In genomic region chr4:137443625-137444024, GRCm38 (mm10) we compare ENCODE assay signal across 8 mouse cellular contexts. TPM values are rescaled to one million over a fixed set of nuclear protein-coding genes. Genes with fewer than 3 reads are reported as not detected.
A peak's percentile ranks its signal among the peaks of the same experiment; 100 is the strongest.
DNase-seq lines count a peak whose midpoint lies in the region; ATAC-seq and TF ChIP-seq lines count a peak whose summit lies in the region.

No protein-coding gene starts in this region.

- TF ChIP-seq POLR2A in cerebellum, adult 2 months (IDR thresholded peaks at IDR 0.05; ENCODE audit: borderline replicate concordance, insufficient read depth, low read length), result no peak
- TF ChIP-seq POLR2A in kidney, adult 2 months (IDR thresholded peaks at IDR 0.05; ENCODE audit: low read depth, low read length), result no peak

- no peaks in the 10 kb centered on the region for H3K27me3 ChIP-seq in kidney, embryonic 15.5 days
- no peaks in the 10 kb centered on the region for H3K27me3 ChIP-seq in cerebellum, adult 2 months (ENCODE audit: control insufficient read depth, insufficient read depth, low read length)
- no peaks in the 10 kb centered on the region for H3K27me3 ChIP-seq in kidney, adult 2 months (replicated peaks; ENCODE audit: control insufficient read depth, insufficient read depth, low read length)
- no peaks in the 10 kb centered on the region for H3K27me3 ChIP-seq in limb, embryonic 11.5 days (ENCODE audit: control insufficient read depth, insufficient read depth, low read length)

- H3K4me3 ChIP-seq in kidney, embryonic 15.5 days (replicated peaks), result no peak overlapping the region
- H3K4me3 ChIP-seq in cerebellum, adult 2 months (replicated peaks; ENCODE audit: insufficient read depth, low read depth, low read length), result peak overlapping the region; percentile 21
- H3K4me3 ChIP-seq in gastrocnemius, adult 2 months, result no peak overlapping the region
- H3K4me3 ChIP-seq in kidney, adult 2 months (ENCODE audit: insufficient read depth, low read depth, low read length), result no peak overlapping the region
- no peak overlapping the region for H3K4me3 ChIP-seq in limb, embryonic 11.5 days (ENCODE audit: low read depth, low read length)

- no peaks in the 10 kb centered on the region for H3K9me3 ChIP-seq in kidney, embryonic 15.5 days (replicated peaks)
- no peaks in the 10 kb centered on the region for H3K9me3 ChIP-seq in limb, embryonic 11.5 days (ENCODE audit: control insufficient read depth, low read length)

- intact Hi-C loops in gastrocnemius, adult 2 months (cut with DNase I), result loop anchor here (1.0 to 5.0 kb wide), 2 partner anchors 74 to 102 kb away; no protein-coding TSS in a partner anchor

- no peak overlapping the region for H3K4me2 ChIP-seq in kidney, embryonic 15.5 days
- no peak overlapping the region for H3K4me2 ChIP-seq in limb, embryonic 11.5 days (ENCODE audit: low read depth, severe bottlenecking)

- H3K27ac ChIP-seq in kidney, embryonic 15.5 days, result no peak overlapping the region
- no peak overlapping the region for H3K27ac ChIP-seq in cerebellum, adult 2 months (ENCODE audit: insufficient read depth, low read length)
- H3K27ac ChIP-seq in gastrocnemius, adult 2 months, result no peak overlapping the region
- H3K27ac ChIP-seq in kidney, adult 2 months (ENCODE audit: insufficient read depth, low read depth, low read length), result no peak overlapping the region
- H3K27ac ChIP-seq in limb, embryonic 11.5 days (replicated peaks; ENCODE audit: low read depth, low read length), result no peak overlapping the region

- 25% methylated on average over 5 of the region's 5 CpGs for WGBS in kidney, embryonic 15.5 days
- WGBS in cerebellum, adult 2 months, result 23% methylated on average over 5 of the region's 5 CpGs
- 31% methylated on average over 5 of the region's 5 CpGs for WGBS in kidney, adult 2 months
- 31% methylated on average over 5 of the region's 5 CpGs for WGBS in limb, embryonic 11.5 days

- DNase-seq in kidney, adult 18-20 months, result peak; percentile 83
- peak; percentile 70 to 85 for DNase-seq in cerebellum, adult 2 months
- peak; percentile 82 for DNase-seq in gastrocnemius, adult 2 months
- peak; percentile 73 for DNase-seq in kidney, adult 2 months
- DNase-seq in limb, embryonic 11.5 days (ENCODE audit: low spot score), result peak; percentile 87
- DNase-seq in naive thymus-derived CD4-positive, alpha-beta T cell, adult 2 months (ENCODE audit: low read depth), result peak; percentile 48
- DNase-seq in thymus, postnatal 25 days, result peak; percentile 46

- TF ChIP-seq CTCF in cerebellum, adult 2 months (IDR thresholded peaks at IDR 0.05; ENCODE audit: borderline replicate concordance, insufficient read depth, low read depth, low read length), result peak; percentile 82
- TF ChIP-seq CTCF in gastrocnemius, adult 2 months (IDR thresholded peaks at IDR 0.05), result peak; percentile 88
- TF ChIP-seq CTCF in kidney, adult 2 months (conservative IDR thresholded peaks at IDR 0.05; ENCODE audit: insufficient read depth, insufficient read length, low read depth, low read length), result peak; percentile 81

- no peaks in the 10 kb centered on the region for H3K36me3 ChIP-seq in kidney, embryonic 15.5 days
- H3K36me3 ChIP-seq in kidney, adult 2 months (ENCODE audit: control insufficient read depth, insufficient read depth, low read length), result no peaks in the 10 kb centered on the region
- H3K36me3 ChIP-seq in limb, embryonic 11.5 days (ENCODE audit: control insufficient read depth, insufficient read depth, low read length), result no peaks in the 10 kb centered on the region

- H3K4me1 ChIP-seq in kidney, embryonic 15.5 days, result peaks cover 13% of the 10 kb centered on the region
- peaks cover 9% of the 10 kb centered on the region for H3K4me1 ChIP-seq in cerebellum, adult 2 months (ENCODE audit: control insufficient read depth, insufficient read depth, low read length)
- peaks cover 3% of the 10 kb centered on the region; the same call in 1 of the 2 replicates for H3K4me1 ChIP-seq in kidney, adult 2 months (ENCODE audit: control insufficient read depth, insufficient read depth, low read length)
- H3K4me1 ChIP-seq in limb, embryonic 11.5 days (ENCODE audit: control insufficient read depth, insufficient read depth, low read length), result no peaks in the 10 kb centered on the region

- ATAC-seq in kidney, embryonic 15.5 days (replicated peaks; ENCODE audit: low FRiP score), result no peak
- ATAC-seq in limb, embryonic 11.5 days (ENCODE audit: insufficient number of reproducible peaks, low FRiP score, low TSS enrichment, low read depth), result no peak

- no peak overlapping the region for H3K9ac ChIP-seq in kidney, embryonic 15.5 days
- H3K9ac ChIP-seq in limb, embryonic 11.5 days (ENCODE audit: low read length), result no peak overlapping the region

RNA-seq across cellular contexts. Expression of gene 1700013G24Rik, which starts 9.5 kb away (rescaled TPM):
- not detected in 2 replicates for polyA plus RNA-seq in kidney, embryonic 15.5 days (2015; fragmentation: Nextera tagmentation; extraction: Ambion mirVana)
- polyA plus RNA-seq in cerebellum, adult 2 months (2012; rRNA removed), result not detected in 2 replicates
- not detected for total RNA-seq in gastrocnemius, adult 2 months (2021)
- 0.22 and 0.46 TPM in 2 replicates for polyA plus RNA-seq in kidney, adult 2 months (2012; rRNA removed)
- not detected in 2 replicates for polyA plus RNA-seq in limb, embryonic 11.5 days (2014; fragmentation: Nextera tagmentation; extraction: Ambion mirVana)

RNA-seq across cellular contexts. Expression of gene Cela3b, which starts 13.3 kb away (rescaled TPM):
- polyA plus RNA-seq in kidney, embryonic 15.5 days (2015; fragmentation: Nextera tagmentation; extraction: Ambion mirVana), result not detected in 2 replicates
- polyA plus RNA-seq in cerebellum, adult 2 months (2012; rRNA removed), result not detected in 2 replicates
- total RNA-seq in gastrocnemius, adult 2 months (2021), result not detected
- polyA plus RNA-seq in kidney, adult 2 months (2012; rRNA removed), result not detected in 2 replicates
- not detected in 2 replicates for polyA plus RNA-seq in limb, embryonic 11.5 days (2014; fragmentation: Nextera tagmentation; extraction: Ambion mirVana)

RNA-seq across cellular contexts. Expression of gene Hspg2, which starts 24.9 kb away (rescaled TPM):
- 34.2 and 35.7 TPM in 2 replicates for polyA plus RNA-seq in kidney, embryonic 15.5 days (2015; fragmentation: Nextera tagmentation; extraction: Ambion mirVana)
- polyA plus RNA-seq in cerebellum, adult 2 months (2012; rRNA removed), result 2.8 and 3.1 TPM in 2 replicates
- total RNA-seq in gastrocnemius, adult 2 months (2021), result 10 to 100 TPM; 55.2 to 77.5 TPM
- polyA plus RNA-seq in kidney, adult 2 months (2012; rRNA removed), result 29.7 and 34.7 TPM in 2 replicates
- polyA plus RNA-seq in limb, embryonic 11.5 days (2014; fragmentation: Nextera tagmentation; extraction: Ambion mirVana), result 20.6 and 22.4 TPM in 2 replicates

RNA-seq across cellular contexts. Expression of gene Cela3a, which starts 34.0 kb away (rescaled TPM):
- not detected in 2 replicates for polyA plus RNA-seq in kidney, embryonic 15.5 days (2015; fragmentation: Nextera tagmentation; extraction: Ambion mirVana)
- not detected in 2 replicates for polyA plus RNA-seq in cerebellum, adult 2 months (2012; rRNA removed)
- not detected for total RNA-seq in gastrocnemius, adult 2 months (2021)
- not detected in 2 replicates for polyA plus RNA-seq in kidney, adult 2 months (2012; rRNA removed)
- not detected in 2 replicates for polyA plus RNA-seq in limb, embryonic 11.5 days (2014; fragmentation: Nextera tagmentation; extraction: Ambion mirVana)
